Mouse (Mus musculus): ENCODE measurements around the gene Hmg20b. TPM values are rescaled to one million over a fixed set of nuclear protein-coding genes. Genes with fewer than 3 reads are reported as not detected.

The Hmg20b gene
- polyA plus RNA-seq, 1 experiment from 2014 or later: 81.9 TPM

DNA sequence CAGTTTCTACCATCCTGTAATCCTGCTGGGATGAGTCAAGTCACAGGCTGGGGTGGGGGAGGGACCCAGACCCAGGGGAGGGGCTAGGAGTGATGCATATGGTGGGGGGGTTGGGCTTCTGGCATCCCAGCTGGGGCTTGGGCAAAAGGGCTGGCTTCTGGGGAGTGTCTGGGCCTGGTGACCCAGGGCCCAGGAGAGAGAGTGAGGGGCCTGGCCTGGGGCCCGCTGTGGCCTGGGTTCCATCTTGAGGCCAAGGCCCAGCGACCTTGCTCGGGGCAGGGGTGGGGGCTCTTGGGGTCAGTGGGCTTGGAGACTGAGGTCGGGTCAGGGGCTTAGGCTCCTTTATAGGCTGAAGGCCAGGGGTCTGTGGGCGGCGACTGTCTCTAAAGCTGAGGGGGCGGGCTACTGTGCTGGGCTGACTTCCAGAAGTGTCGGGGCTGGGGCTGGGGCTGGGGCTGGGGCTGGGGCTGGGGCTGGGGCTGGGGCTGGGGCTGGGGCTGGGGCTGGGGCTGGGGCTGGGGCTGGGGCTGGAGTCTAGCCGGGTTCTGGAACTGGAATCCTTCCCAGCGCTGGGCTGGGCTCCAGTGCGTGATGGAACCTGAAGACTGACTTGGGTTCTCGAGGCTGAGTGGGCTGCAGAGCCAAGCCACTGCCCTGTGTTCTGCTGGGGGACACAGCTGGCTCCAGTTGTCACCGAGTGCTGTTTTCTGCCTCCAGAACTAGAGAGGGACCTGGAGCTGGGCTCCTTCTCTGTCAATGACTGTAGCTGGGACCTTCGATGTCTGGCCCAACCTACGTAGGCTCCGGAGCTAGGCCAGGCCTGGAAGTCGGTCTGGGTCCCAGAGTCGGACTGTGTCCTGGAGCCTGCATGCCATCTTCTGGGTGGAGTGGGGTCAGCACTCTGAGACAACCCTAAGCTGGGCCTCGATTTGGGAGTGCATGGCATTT is 14.6 kb downstream of the Hmg20b start:
- H3K4me2 ChIP-seq: peak overlapping the region; percentile 11; the same call in 1 of the 2 replicates
- peak overlapping the region; percentile 73 for H3K27ac ChIP-seq (replicated peaks)
- no peaks in the 10 kb centered on the region for H3K9me3 ChIP-seq
- H3K27me3 ChIP-seq (replicated peaks): peaks cover 34% of the 10 kb centered on the region
- peaks cover 10% of the 10 kb centered on the region; the same call in 1 of the 2 replicates for H3K36me3 ChIP-seq
- no peak overlapping the region for H3K4me3 ChIP-seq
- H3K9ac ChIP-seq: peak overlapping the region; percentile 65
- 44% methylated on average over 18 of the region's 19 CpGs for WGBS
- peaks cover 50% of the 10 kb centered on the region for H3K4me1 ChIP-seq
- no peak for ATAC-seq (ENCODE audit: extremely low read depth, insufficient number of reproducible peaks, low FRiP score, low TSS enrichment)

DNA sequence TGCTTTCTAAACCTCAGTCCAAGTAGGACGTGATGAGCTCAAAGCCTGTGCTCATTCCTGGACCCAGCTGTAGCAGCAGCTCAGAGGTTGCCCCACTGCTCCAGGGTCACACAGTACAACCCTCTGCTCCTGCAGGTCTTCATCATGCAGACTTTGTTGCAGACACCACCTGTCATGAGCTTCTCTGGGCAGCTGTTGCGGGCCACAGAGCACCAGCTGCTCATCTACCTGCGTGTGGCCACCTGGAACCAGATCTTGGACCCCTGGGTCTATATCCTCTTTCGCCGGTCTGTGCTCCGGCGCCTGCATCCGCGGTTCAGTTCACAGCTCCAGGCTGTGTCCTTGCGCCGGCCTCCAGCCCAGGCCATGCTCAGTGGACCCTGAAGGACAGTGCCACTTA is 16.0 kb downstream of the Hmg20b start:
- Histone ChIP-seq H3K9me3 (no peaks in the 10 kb centered on the region), H3K27ac (replicated peaks) (0 out of 2 replicates have a peak overlapping the region, but pooled peaks have one; percentile 73), H3K4me1 (peaks cover 60% of the 10 kb centered on the region), H3K4me3 (no peak overlapping the region), H3K27me3 (replicated peaks) (peaks cover 34% of the 10 kb centered on the region), H3K9ac (peak overlapping the region; percentile 65; the same call in 1 of the 2 replicates), H3K36me3 (peaks cover 10% of the 10 kb centered on the region; the same call in 1 of the 2 replicates), H3K4me2 (no peak overlapping the region)
- ATAC-seq (ENCODE audit: extremely low read depth, insufficient number of reproducible peaks, low FRiP score, low TSS enrichment): no peak
- 73% methylated on average over 11 of the region's 11 CpGs for WGBS

DNA sequence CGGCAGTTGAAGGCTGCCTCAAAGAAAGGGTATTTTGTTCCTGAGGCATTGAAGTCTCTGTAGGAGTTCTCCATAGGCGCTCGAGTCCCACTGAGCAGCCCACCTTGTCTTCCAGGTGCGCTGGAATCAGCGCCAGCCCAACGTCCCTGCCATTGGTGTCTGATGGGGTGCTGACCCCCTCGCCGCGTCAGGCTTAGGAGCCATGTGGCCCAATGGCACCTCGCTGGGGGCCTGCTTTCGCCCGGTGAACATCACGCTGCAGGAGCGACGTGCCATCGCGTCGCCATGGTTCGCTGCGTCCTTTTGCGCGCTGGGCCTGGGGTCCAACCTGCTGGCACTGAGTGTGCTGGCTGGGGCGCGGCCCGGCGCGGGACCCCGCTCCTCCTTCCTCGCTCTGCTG is 18.0 kb downstream of the Hmg20b start:
- H3K9ac ChIP-seq: peak overlapping the region; percentile 64
- peak overlapping the region; percentile 50 for H3K4me2 ChIP-seq
- 29% methylated on average over 29 of the region's 29 CpGs for WGBS
- ATAC-seq (ENCODE audit: extremely low read depth, insufficient number of reproducible peaks, low FRiP score, low TSS enrichment): no peak
- peak overlapping the region; percentile 20 for H3K4me3 ChIP-seq
- no peak overlapping the region for H3K27ac ChIP-seq (replicated peaks)
- H3K9me3 ChIP-seq: no peaks in the 10 kb centered on the region
- H3K4me1 ChIP-seq: peaks cover 76% of the 10 kb centered on the region
- H3K36me3 ChIP-seq: peaks cover 14% of the 10 kb centered on the region
- peaks cover 17% of the 10 kb centered on the region for H3K27me3 ChIP-seq (replicated peaks)

DNA sequence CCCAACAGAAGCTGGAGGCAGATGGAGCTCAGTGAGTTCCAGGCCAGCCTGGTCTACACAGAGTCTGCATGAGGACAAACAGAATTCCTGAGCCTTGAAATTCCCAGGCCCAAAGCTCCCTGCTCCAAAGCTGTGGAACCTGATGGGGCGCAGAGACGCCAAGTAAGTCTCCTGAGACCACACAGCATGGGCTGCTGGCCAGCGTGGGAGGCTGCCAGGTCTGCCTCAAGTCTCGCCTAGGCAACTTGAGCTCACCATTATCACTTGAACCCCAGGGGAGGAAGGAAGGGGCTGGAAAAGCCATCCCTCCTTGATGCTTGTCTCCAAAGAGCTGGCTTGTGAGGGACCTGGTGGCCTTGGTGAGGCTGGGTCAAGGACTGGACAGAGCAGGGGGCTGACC is 20.3 kb downstream of the Hmg20b start:
- H3K27me3 ChIP-seq (replicated peaks): peaks cover 15% of the 10 kb centered on the region
- H3K9me3 ChIP-seq: no peaks in the 10 kb centered on the region
- H3K36me3 ChIP-seq: peaks cover 37% of the 10 kb centered on the region
- 58% methylated on average over 4 of the region's 4 CpGs for WGBS
- peak overlapping the region; percentile 96 for H3K27ac ChIP-seq (replicated peaks)
- H3K9ac ChIP-seq: peak overlapping the region; percentile 78
- H3K4me2 ChIP-seq: peak overlapping the region; percentile 63
- peaks cover 74% of the 10 kb centered on the region for H3K4me1 ChIP-seq
- ATAC-seq (ENCODE audit: extremely low read depth, insufficient number of reproducible peaks, low FRiP score, low TSS enrichment): no peak
- peak overlapping the region; percentile 34; the same call in 1 of the 2 replicates for H3K4me3 ChIP-seq

DNA sequence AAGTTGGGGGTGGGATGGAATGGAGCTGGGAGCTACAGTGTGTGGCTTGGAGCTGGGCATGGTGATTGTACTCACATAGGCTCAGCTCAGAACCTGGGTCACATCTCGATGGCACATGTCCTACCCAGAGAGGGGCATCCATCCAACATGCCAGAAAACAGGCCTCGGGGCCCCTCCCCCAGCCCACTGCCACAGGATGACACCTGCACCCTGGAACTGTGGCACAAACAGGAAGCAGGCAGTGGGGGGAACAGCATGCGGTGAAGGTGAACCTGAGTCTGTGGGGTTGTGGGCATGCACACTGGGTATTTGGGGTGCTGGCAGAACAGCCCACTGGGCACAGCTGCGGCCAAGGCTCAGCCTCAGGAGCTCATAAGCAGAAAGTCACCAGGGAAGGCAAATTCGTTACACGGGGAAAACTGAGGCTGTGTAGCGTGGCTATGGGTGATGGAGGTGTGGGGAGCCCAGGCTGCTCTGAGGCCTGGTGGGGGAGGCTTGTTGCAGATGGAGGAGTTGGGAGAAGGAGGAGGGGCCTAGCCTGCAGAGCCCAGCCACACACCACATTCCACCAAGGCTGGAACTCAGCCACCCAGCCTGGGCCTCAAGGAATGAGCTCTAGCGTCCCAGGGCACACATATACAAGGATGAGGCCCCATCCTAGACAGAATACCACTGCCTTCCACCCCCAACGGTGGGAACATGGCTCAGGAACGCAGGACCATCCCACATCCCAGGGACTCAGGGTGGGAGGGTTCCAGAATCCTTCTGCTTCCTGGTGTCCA is 20.9 kb downstream of the Hmg20b start:
- H3K4me1 ChIP-seq: peaks cover 68% of the 10 kb centered on the region
- H3K4me3 ChIP-seq: peak overlapping the region; percentile 34
- no peaks in the 10 kb centered on the region for H3K9me3 ChIP-seq
- WGBS: 43% methylated on average over 10 of the region's 10 CpGs
- peaks cover 41% of the 10 kb centered on the region for H3K36me3 ChIP-seq
- peak overlapping the region; percentile 96 for H3K27ac ChIP-seq (replicated peaks)
- peak overlapping the region; percentile 63 for H3K4me2 ChIP-seq
- peaks cover 15% of the 10 kb centered on the region for H3K27me3 ChIP-seq (replicated peaks)
- H3K9ac ChIP-seq: peak overlapping the region; percentile 78
- ATAC-seq (ENCODE audit: extremely low read depth, insufficient number of reproducible peaks, low FRiP score, low TSS enrichment): peak; percentile 53

DNA sequence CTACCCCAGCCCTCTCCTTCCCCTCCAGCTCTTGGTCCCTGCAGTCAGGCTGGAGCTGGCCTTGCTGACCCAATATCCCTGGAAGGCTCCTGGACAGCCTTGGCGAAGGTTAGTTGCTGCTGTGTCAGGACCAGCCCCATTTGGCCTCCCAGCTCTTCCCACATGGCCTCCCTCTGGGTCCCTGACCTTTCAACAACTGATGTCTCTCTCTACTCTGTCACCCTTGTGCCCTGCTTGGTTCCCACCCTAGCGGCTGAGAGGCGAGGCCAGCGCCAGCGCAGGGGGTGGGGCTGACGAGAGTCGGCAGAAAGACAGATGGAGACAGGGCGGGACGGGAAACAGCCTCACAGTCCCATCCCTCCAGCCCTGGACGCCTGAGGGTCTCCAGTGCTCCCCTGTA is 21.9 kb downstream of the Hmg20b start, which contains the start of gene Tbxa2r:
Gene Tbxa2r, plus strand, starts transcription at position 346 of the 400 bp plus-strand sequence.
- peaks cover 66% of the 10 kb centered on the region for H3K4me1 ChIP-seq
- WGBS: 3% methylated on average over 10 of the region's 10 CpGs
- H3K9me3 ChIP-seq: no peaks in the 10 kb centered on the region
- H3K27me3 ChIP-seq (replicated peaks): peaks cover 13% of the 10 kb centered on the region
- peak within 1 kb of the TSS; percentile 63 for H3K4me2 ChIP-seq
- H3K4me3 ChIP-seq: peak within 1 kb of the TSS; percentile 34
- peak within 1 kb of the TSS; percentile 96 for H3K27ac ChIP-seq (replicated peaks)
- ATAC-seq (ENCODE audit: extremely low read depth, insufficient number of reproducible peaks, low FRiP score, low TSS enrichment): 0 out of 2 replicates have a peak, but pooled peaks have one; percentile 31
- peaks cover 49% of the 10 kb centered on the region for H3K36me3 ChIP-seq
- peak within 1 kb of the TSS; percentile 78 for H3K9ac ChIP-seq

DNA sequence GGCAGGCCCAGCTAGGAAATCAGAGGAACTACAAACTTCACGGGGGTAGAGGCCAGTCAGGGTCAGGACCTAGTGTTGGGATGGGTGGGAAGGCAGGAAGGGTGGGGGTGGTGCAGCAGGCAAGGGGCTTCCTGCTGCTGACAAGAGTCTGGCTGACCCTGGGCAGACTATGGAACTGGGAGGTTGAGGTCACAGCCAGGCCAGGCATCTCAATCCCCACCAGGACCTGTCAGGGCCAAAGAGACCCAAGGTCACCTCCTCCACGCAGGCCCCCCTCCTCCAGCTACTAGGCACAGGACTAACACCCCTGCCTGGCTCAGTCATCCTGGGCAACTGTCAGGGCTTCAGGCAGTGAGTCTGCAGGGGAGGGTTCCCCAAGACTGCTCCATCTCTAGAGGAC is 22.3 kb downstream of the Hmg20b start:
- no peak overlapping the region for H3K4me3 ChIP-seq
- H3K9ac ChIP-seq: peak overlapping the region; percentile 78
- peak overlapping the region; percentile 96 for H3K27ac ChIP-seq (replicated peaks)
- H3K9me3 ChIP-seq: no peaks in the 10 kb centered on the region
- WGBS: 12% methylated on average over 2 of the region's 2 CpGs
- peaks cover 49% of the 10 kb centered on the region for H3K36me3 ChIP-seq
- ATAC-seq (ENCODE audit: extremely low read depth, insufficient number of reproducible peaks, low FRiP score, low TSS enrichment): no peak
- peak overlapping the region; percentile 63 for H3K4me2 ChIP-seq
- peaks cover 66% of the 10 kb centered on the region for H3K4me1 ChIP-seq
- peaks cover 9% of the 10 kb centered on the region for H3K27me3 ChIP-seq (replicated peaks)

DNA sequence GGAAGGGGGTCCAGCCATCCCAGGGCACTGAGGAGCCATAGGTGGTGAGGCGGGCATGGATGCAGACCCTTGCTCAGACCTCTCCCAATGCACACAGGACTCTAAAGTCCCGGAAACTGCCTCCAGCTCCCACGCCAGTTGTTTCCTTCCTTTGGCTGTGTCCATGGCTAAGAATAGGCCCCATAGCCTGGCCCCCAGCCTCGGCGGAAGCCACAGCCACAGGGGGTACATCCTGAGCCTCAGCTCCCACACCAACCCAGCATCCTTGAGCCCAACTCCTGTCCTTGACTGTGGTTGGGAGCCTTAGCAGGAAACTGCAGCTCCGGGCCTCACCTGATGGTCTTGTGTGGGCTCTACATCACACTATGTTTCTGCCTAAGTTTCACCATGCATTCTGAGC is 23.4 kb downstream of the Hmg20b start:
- Histone ChIP-seq H3K4me3 (no peak overlapping the region), H3K27me3 (replicated peaks) (no peaks in the 10 kb centered on the region), H3K36me3 (peaks cover 57% of the 10 kb centered on the region), H3K9ac (no peak overlapping the region), H3K4me1 (peaks cover 66% of the 10 kb centered on the region), H3K4me2 (peak overlapping the region; percentile 11; the same call in 1 of the 2 replicates), H3K27ac (replicated peaks) (peak overlapping the region; percentile 96), H3K9me3 (no peaks in the 10 kb centered on the region)
- 58% methylated on average over 6 of the region's 6 CpGs for WGBS
- no peak for ATAC-seq (ENCODE audit: extremely low read depth, insufficient number of reproducible peaks, low FRiP score, low TSS enrichment)

DNA sequence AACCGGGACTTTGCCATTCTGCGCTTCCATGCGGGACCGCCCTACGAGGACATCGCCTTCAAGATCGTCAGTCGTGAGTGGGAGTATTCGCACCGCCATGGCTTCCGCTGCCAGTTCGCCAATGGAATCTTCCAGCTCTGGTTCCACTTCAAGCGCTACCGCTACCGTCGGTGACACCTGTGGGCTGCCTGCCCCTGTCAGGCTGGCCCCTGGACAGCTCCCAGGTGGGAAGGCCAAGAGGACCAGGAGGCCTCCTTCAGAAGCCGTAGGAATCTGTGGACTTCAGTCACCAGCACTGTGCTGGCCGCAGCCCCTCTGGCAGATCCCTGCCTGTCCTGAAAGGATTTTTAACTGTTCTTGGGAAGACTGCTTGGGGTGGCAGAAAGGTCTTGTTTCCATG is 24.5 kb downstream of the Hmg20b start:
- Histone ChIP-seq H3K4me3 (no peak overlapping the region), H3K9me3 (no peaks in the 10 kb centered on the region), H3K27me3 (replicated peaks) (no peaks in the 10 kb centered on the region), H3K27ac (replicated peaks) (peak overlapping the region; percentile 96; the same call in 1 of the 2 replicates), H3K4me2 (no peak overlapping the region), H3K9ac (no peak overlapping the region), H3K4me1 (peaks cover 61% of the 10 kb centered on the region), H3K36me3 (peaks cover 57% of the 10 kb centered on the region)
- ATAC-seq (ENCODE audit: extremely low read depth, insufficient number of reproducible peaks, low FRiP score, low TSS enrichment): no peak
- WGBS: 90% methylated on average over 18 of the region's 18 CpGs

DNA sequence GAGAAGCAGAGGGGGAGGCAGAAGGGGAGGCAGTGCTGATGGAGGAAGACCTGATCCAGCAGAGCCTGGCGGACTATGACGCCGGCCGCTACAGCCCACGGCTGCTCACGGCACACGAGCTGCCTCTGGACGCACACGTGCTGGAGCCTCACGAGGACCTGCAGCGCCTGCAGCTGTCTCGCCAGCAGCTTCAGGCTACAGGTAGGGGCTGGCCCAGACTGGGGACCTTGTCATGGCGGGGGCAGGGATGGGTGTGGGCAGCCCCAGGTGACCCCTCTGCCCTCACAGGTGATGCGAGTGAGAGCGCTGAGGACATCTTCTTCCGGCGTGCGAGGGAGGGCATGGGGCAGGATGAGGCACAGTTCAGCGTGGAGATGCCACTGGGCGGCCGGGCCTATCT is 25.1 kb downstream of the Hmg20b start:
- Histone ChIP-seq H3K27me3 (replicated peaks) (no peaks in the 10 kb centered on the region), H3K9ac (no peak overlapping the region), H3K27ac (replicated peaks) (no peak overlapping the region), H3K4me1 (peaks cover 55% of the 10 kb centered on the region), H3K4me3 (no peak overlapping the region), H3K36me3 (peaks cover 57% of the 10 kb centered on the region), H3K4me2 (no peak overlapping the region), H3K9me3 (no peaks in the 10 kb centered on the region)
- ATAC-seq (ENCODE audit: extremely low read depth, insufficient number of reproducible peaks, low FRiP score, low TSS enrichment): no peak
- 91% methylated on average over 21 of the region's 21 CpGs for WGBS
